Mouse (Mus musculus) heart, postnatal 36 days (tissue): Measurements from ENCODE around the gene Slc46a2. TPM values are rescaled to one million over a fixed set of nuclear protein-coding genes. Genes with fewer than 3 reads are reported as not detected.
A peak's percentile ranks its signal among the peaks of the same experiment; 100 is the strongest.

ENCODE experiments used
- DNase-seq, 2 experiments: peaks; one replicate each; pipeline ENCODE4 v3.0.0; 2021 to 2022
- intact Hi-C: fragments of 180-260 bp; cut with DNase I; formaldehyde crosslinking; loops from one replicate; pipeline ENCODE4 v1.15.1; 2025
- total RNA-seq, 2 experiments: library from RNA; stranded (reverse); gene quantifications; 2 replicates each; pipeline ENCODE4 v1.2.3; 2021

Gene Slc46a2
- total RNA-seq, 2 experiments from 2014 or later, result 0.16 TPM; not detected in 1

DNA sequence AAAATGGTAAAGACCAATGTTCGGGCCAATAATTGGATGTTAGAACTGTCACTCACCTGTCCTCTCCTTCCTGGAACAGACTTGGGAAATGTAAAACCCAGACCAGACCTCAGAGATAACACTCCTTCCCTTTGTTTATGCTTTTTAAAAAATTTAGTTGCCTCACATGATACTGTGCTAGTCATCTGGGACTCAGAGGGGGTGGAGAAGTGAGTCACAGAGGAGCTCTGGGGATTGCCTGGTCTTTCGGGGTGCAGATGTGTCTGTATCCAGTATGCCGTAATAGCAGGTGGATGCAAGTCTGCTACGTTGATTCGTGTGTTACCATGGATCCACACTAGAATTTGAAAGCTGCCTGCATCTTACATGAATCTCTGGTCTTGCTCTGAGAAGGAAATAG, 22.1 kb downstream of the Slc46a2 start:
- intact Hi-C loops, result no loop called here
- no peak for DNase-seq

DNA sequence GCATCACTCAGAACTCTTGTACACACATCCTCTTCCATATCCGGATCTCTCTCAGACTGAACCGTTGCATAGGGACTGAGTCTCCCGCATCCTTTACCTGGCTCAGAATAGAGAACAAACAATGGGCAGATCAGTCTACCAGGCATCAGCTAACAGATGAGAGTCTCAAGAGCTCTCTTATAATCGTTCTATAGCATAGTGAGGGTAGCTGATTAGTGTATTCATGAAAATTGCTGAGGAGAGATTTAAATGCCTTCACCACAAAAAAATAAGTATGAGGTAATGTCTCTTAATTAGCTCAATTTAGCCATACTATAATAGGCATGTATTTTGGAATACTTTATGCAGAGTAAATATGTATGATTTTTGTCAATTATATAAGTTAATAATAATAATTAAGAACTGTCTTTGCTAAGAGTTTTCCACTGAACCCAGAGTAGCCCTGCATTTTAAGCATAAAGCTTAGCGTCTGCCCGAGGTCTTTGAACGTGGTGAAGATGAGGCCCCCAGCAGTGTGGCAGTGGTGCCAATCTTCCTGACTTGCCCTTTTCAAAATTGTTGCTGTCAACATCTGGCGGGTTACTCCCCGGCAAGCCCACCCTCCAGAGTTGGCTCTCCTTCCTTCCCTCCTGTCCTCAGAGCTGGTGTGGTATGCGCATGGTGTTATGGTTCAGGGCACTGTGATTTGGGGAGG, 23.0 kb downstream of the Slc46a2 start:
- no peak for DNase-seq
- intact Hi-C loops, result no loop called here

DNA sequence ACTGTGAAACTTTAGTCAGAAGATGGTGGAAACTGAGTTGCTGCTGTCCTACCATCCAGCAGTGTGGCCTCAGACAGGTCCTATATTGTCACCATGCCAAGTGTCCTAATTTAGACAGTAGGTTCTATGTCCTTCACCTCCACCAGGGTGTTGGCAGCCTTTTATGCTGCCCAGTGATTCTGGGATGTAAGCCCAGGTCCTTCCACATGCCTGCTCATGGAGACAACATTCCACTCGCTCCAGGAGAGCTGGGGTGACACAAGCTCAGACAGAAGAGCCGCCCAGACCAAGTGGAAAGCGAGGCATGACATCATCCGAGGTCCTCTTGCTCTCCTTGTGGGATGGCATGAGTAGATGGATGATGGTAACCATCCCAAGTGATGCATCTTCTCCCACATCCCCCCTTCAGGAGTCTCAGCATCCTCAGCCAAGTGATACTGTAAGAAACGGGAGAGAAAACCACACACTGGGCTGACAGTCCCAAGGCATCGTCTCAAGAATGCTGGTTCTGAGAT, 24.7 kb downstream of the Slc46a2 start:
- peak in 1 of 2 experiments; percentile 34 for DNase-seq

DNA sequence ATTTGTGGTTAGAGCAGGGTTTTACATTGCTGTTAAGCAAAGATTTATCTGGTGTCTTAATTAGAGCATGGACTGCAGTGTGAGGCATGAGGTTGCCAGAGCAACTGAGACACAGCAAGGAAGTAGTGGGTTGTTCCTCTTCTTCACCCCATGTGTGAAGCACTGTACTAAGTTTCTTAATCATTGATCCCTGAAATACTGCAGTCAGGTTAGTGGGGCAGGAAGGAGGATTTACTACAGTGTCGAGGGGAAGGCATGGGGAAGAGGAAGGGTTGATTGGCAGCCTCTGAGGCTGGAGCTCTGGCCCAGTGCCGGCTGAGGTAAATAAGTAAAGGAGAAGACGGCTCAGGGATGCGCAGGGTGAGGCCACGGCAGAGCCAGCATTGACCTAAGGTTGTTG, 26.8 kb downstream of the Slc46a2 start:
- intact Hi-C loops, result no loop called here
- no peak for DNase-seq

More for the DNA sequence above, 24.7 kb downstream of the Slc46a2 start:
- intact Hi-C loops, result no loop called here

DNA sequence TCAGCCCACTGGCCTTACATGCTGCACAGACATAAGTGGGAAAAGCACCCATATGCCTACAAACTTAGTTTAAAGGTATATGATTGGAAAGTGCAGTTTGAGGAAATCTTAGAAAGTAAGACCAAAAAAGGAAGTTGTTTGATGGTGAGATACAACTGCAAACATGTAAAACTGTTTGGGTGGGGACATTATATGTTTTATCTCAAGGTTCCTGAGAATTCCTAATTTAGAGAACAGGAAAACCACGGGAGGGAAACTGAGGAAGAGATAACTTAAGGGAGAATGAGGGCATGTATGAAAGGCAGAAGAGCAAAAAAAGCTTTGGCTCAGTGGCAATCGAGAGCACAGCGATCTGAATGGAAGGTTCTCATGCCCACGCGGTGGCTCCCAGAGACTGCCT, 27.8 kb downstream of the Slc46a2 start:
- no peak for DNase-seq
- intact Hi-C loops, result no loop called here

DNA sequence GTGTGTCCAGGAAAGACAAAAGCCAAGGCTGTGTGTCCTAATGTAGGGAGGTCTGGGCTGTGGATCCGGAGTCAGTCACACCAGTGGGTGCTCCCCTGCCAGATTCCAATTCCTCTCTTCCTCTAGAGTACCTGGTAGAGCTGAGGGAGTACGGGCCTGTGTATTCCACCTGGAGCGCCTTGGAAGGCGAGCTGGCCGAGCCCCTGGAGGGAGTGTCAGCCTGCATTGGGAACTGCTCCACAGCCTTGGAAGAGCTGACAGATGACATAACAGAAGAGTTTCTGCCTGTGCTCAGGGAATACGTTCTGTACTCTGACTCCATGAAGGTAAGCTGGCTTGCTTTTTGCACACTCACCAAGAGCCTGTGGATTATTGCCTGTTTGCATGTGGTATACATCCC, 28.6 kb downstream of the Slc46a2 start:
- intact Hi-C loops, result no loop called here
- no peak for DNase-seq

DNA sequence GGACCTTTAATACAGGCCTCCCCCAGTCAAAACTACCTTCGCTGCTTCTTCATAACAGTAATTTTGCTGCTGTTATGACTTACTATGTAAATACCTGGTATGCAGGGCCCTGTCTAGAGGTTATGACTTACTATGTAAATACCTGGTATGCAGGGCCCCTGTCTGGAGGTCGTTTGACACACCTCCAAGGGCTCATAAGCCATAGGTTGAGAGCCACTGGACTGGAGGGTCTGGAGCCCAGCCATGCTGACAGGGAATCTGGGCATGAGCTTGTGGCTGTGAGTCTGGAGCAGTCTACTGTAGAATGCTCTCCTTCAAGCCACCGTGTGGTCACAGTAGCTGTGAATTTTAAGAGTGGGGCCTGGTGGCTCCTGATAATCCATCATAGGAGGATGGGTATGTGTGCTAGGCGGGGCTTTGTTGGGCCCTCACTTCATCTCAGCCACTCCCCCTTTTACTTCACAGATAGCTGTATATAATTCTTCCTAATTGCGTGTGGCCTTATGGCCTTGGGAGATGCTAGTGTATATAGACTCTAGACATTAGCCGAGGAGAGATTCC, 30.6 kb downstream of the Slc46a2 start:
- intact Hi-C loops, result no loop called here
- DNase-seq, result no peak

DNA sequence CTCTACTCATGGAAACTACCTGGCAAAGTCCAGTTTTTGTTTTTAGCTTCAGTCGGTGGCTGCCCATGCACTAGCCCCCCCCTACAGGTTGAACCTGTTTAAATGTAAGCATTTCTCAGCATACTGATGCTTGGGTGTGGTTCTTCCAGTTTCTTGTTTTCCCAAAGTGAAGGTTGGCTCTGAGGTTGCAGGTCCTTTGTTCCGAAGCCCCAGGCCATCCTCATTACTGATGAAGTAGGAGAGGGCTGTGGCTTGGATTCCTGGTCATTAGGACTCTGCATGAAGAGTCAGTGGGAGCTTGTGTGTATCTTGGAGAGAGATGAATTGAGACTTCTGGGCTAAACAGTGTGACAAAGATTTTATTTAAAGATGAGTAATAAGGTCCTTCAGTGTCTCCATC, 33.6 kb downstream of the Slc46a2 start:
- no peak for DNase-seq
- intact Hi-C loops, result no loop called here

DNA sequence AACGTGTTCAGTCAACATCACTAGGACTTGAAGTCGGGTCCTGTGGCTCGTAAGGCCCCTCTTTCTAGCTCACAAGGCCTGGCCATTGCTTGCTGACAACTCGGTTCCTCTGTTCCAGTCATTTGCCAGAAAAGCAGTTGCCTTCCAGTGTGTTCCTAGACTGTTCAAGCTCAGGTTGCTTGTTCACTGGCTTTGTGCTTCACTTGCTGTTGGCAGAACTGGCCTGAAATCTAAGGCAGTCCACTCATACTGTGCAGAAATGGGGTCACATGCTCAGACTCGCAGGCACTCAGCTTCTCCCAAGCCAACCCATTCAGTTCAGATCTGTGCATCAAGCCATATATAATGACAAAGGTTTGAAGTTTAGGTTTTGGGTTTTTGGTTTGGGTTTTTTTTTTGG, 34.1 kb downstream of the Slc46a2 start:
- DNase-seq, result no peak

DNA sequence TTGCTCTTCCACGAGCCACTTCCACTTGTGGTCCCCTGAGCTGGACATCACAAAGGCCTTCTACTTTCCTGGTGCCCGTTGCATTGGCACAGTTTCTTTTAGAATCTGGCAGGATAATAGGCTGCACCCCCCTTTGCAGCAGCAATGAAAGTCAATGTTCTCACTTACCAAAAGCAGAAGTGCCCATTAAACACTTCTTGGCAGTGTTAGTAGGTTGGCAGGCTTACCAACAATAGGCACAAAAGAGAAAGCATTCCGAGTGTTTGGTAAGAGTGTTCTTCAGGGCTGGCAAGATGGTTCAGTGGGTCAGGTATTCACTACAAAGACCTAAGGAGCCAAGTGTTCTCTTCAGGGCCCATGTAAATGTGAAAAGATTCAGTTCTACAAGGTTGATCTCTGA, 35.4 kb downstream of the Slc46a2 start:
- DNase-seq, result no peak
- intact Hi-C loops, result no loop called here

More for the DNA sequence above, 34.1 kb downstream of the Slc46a2 start:
- intact Hi-C loops, result no loop called here

DNA sequence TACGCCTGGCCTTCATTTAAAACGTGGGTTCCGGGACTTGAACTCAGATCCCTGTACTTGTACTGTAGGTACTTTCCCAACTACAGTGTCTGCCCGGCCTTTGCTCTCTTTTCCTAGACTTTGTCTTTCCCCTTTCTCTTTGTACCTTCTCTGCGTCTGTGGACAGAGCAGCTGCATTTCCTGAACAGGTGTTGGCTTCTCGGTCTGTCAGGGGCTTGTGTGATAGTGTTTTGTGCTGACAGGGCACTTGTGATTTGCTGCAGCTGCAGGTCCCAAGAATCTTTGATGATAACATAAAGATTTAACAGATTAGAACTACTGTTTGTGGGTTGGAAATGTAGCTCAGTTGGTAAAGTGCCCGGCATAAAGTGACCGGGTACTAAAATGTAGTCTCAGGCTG, 36.3 kb downstream of the Slc46a2 start:
- DNase-seq, result no peak
- intact Hi-C loops, result no loop called here

DNA sequence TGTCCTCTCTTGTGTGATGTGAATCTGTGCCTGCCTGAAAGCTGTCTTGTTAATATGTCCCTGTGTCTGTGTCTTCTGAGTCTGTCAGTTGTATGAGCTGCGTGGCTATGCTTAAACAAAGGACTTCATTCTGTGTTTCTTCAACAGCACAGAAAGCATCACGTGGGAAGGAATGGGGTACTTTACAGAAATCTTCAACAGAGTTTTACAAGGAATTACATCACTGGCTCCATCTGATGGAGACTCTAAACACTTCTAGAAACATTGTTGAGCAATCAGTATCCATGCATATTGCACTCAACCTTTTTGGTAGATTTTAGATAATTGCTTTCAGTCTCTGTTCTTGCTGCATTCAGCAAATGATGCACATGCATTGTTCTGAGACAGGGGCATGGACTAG, 37.8 kb downstream of the Slc46a2 start:
- no peak for DNase-seq
- intact Hi-C loops, result no loop called here

DNA sequence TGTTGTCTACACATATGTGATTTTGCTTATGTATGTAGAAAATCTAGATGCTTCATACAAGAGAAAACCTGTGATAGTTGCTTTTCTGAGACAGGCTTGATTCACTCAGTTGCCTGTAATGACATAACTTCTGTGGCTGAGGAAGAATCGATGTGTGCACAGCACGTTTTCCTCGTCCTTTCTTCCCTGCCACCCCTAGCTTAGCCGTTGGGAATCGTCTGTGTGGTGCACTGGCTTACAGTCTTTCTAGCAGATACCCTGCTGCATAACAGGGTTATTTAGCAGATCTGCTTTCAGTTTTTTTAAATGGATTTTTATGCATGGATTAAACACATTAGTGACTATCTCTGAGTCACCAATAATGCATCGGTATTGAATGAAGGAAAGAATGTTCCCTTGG, 38.3 kb downstream of the Slc46a2 start:
- intact Hi-C loops, result no loop called here
- DNase-seq, result no peak

DNA sequence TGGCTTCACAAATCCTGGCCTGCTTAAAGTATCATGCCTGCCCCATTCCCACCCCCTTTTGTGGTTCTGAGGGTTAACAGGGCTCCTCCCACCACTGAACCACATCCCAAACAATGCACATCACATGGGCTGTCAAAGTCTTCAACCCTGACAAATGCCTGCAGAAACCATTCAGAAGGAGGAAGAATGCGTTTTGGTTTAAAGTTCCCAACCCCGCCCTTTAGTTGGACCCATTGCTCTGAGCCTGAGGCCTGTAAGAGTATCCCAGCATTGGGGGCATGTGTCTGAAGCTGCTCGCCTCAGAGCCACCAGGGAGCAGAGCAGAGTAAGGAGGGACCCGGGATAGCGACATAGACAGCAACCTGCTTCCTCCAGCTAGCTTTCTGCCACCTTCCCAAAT, 41.0 kb downstream of the Slc46a2 start:
- no peak for DNase-seq

DNA sequence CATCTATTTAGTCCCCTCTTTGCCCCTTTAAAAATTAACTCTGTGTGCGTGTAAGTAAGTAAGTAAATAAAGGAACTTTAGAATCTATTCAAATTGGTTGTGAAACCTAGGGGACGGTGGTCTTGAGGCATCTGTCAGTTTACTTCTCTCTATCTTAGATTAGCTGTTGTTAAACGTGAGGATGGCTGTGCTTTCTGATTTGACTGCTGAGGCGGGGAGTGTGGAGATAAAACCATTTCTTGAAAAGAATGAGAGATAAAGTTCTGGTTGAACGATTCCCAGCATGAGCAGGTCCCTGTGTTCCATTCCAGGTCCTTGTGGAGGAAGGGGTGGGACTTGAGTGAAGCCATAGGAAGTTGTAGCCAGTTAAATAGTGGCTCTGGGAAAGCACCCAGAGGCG, 41.6 kb downstream of the Slc46a2 start:
- DNase-seq, result no peak
- intact Hi-C loops, result loop anchor here (5.0 kb wide), 1 partner anchor 256 kb away; no protein-coding TSS in a partner anchor

More for the DNA sequence above, 41.0 kb downstream of the Slc46a2 start:
- intact Hi-C loops, result loop anchor here (5.0 kb wide), 1 partner anchor 257 kb away; no protein-coding TSS in a partner anchor

DNA sequence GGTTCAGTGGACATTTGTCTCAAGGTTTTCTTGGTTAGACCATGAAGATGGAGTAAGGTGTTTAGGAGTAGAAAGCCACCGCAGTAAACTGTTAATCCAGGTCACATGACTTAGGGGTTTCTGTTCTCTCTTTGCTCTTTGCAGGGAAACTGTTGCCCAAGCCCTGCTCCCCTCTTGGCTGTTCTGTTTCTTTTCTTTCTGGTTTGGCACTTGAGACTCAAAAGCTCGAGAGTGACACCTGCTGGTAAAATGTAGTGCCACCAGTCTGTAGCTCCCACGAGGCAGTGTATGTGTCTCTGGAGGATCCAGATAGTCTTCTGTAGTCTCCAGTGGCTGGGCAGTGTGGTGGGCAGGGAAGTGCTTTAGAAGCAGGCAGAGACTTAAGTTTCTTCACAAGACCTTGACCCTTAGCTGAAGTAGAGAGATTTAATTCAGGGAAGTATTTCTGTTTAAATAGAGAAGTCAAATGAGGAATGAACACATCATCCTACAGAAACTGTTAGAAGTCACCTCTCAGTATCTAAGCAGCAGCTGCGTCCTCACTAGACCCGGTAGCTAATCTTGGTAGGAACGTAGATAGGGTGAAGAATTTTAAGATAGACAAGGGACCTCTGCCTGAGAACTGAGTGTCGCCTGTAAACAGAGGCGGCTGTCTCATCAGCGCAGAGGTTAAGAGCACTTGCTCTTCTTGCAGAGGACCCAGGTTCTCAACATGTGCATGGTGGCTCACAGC, 43.8 kb downstream of the Slc46a2 start:
- intact Hi-C loops, result loop anchor here (1.0 to 5.0 kb wide), 3 partner anchors 20 to 254 kb away; no protein-coding TSS in a partner anchor
- peak; percentile 82 to 84 for DNase-seq

DNA sequence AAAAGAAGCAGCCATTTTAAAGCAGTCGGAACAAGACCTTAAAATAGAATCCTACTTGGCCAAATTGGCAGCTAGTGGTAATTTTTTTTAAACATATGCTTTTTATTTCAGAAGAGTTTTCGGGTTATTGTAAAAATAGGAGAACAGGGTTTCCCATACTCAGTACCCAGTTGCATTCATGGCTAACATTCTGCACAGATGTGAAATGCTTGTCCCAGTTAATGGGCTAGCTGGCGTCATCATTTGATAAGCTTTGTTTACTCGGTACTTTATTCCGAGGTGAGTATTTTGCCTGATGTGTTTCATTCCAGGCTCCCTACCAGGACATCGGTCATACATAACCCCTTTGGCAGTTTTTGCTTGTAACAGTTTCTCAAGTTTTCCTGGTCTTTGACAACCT, 44.4 kb downstream of the Slc46a2 start:
- intact Hi-C loops, result loop anchor here (2.0 to 5.0 kb wide), 2 partner anchors 20 to 253 kb away; no protein-coding TSS in a partner anchor
- DNase-seq, result no peak

DNA sequence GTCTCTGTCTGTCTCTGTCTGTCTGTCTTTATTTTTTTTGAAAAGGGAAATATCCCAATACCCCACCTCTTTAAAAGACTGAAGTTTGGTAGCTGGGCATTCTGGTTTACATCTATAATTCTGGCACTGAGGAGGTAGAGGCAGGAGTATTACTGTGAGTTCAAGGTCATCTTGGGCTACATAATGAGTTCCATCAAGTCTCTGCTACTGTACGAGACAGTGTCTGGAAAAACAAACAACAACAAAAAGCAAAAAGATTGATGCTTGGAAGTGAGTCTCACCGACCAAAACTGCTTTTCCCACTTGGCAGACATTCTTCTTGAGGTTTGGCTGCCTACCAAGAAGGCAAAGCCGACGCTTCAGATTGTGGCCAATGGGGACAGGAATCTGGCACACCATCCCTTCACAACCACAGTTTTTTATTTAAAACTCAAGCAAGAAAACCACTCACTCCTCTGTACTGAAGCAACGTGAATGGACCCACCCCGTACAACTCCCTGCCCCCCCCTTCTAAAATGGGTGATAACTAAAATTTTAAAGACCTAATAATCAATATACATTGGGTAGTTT, 45.3 kb downstream of the Slc46a2 start:
- intact Hi-C loops, result loop anchor here (2.0 to 5.0 kb wide), 2 partner anchors 19 to 252 kb away; no protein-coding TSS in a partner anchor
- DNase-seq, result peak; percentile 39 to 53

DNA sequence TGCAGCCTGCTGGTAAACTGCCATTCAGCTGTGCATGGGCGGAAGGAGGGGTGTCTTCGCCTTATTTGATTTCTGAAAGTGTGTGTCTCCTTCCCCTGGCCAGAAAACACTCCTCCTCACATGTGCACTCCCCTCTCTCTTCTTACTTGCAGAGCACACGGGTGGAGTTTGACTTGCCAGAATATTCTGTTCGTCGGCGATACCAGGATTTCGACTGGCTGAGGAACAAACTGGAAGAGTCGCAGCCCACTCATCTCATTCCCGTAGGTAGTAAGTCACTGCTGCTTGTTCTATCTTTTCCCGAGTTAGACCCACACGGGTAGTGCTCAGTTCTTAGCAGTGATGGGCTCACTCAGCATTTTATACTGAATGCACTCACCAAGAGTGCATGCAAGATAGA, 46.8 kb downstream of the Slc46a2 start:
- no peak for DNase-seq
- intact Hi-C loops, result no loop called here

DNA sequence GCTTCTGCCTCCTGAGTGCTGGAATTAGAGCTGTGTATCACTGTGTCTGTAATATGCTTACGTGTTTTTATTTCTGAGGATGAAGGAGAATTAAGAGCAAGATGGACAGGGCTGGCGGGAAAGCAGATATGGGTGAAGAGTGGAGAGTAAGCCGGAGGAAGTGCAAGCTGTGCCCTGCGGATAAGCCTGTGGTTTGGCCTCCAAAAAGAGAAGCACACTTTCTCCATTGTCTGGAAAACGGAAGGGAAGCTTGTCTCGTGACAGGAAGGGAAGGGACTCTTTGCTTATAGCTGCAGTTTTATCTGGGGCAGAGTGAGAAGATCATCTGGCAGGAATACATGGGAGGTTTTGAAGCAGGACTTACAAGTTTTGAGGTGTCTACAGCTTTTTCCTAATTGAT, 51.0 kb downstream of the Slc46a2 start:
- peak; percentile 32 to 37 for DNase-seq
- intact Hi-C loops, result no loop called here

DNA sequence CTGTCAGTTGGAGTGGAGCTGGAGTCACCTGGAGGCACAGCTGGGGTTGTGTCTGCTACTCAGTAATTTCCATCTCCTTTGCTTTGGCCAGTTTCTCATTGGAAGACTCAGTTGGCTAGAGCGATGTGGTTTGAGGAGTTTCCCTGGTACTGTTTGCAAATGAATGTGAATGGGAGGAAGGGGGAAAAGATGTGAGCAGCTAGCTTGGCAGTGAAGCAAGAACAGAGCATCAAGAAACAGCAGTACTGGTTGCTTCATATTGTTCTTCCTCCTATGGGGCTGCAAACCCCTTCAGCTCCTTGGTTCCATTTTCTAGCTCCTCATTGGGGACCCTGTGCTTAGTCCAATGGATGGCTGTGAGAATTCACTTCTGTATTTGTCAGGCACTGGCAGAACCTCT, 52.5 kb downstream of the Slc46a2 start:
- no peak for DNase-seq
- intact Hi-C loops, result no loop called here
